Mouse (Mus musculus) right cerebral cortex, postnatal 14 days (tissue): ENCODE measurements around the gene Tubb5.

Experiments
- DNase-seq: peaks from one replicate; pipeline ENCODE4 v3.0.0; 2022

Tubb5 gene

GRCm38 (mm10) chr17:35822964-35823937 is 14.9 kb downstream of the Tubb5 start, which contains the start of gene Flot1:
Gene Flot1, plus strand, starts transcription at chr17:35823230.
- peak; percentile 78 for DNase-seq

- DNase-seq, result no peak
Observed at GRCm38 (mm10) chr17:35822564-35822963, 15.5 kb downstream of the Tubb5 start.

- peak; percentile 65 for DNase-seq
Observed at GRCm38 (mm10) chr17:35821439-35822430, 16.4 kb downstream of the Tubb5 start, which contains the start of gene Ier3. Gene Ier3, plus strand, starts transcription at chr17:35821684.

DNA sequence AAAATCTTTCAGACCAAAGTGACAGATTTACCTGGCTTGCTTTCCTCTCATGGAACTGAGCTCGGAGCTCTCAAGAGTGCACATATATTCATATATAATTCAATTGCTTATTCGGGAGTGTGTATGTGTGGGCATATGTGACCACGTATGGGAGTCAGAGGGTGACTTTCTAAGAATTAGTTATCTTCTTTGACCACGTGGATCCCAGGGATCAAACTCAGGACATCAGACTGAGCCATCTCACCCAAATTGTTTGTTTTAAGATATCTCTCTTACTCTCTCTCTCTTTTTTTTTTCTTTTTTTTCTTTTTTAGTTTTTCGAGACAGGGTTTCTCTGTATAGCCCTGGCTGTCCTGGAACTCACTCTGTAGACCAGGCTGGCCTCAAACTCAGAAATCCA is 18.0 kb downstream of the Tubb5 start:
- no peak for DNase-seq

GRCm38 (mm10) chr17:35817226-35817625 is 20.9 kb downstream of the Tubb5 start:
- no peak for DNase-seq

- DNase-seq, result no peak
Observed at GRCm38 (mm10) chr17:35816686-35817085, 21.4 kb downstream of the Tubb5 start.

DNA sequence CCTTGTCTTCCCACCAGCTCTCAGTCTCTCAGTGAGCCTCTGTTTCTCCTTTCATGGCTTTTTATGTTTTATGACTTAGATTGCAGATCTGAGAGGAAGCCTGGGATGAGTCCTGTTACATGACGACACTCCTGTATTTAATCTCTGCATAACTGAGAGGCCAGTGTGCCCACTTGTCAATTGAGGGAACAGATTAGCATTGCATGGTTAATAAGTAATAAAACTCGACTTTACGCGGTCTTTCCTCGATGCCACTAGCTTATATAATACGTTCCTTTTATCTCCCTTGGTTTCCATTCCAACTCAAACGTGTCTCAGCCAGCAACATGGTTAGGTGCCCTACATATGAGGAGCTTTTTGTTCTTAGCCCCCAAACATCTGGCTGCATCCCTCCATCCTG is 22.3 kb downstream of the Tubb5 start:
- DNase-seq, result no peak

GRCm38 (mm10) chr17:35814678-35815077 is 23.4 kb downstream of the Tubb5 start:
- DNase-seq, result no peak

DNA sequence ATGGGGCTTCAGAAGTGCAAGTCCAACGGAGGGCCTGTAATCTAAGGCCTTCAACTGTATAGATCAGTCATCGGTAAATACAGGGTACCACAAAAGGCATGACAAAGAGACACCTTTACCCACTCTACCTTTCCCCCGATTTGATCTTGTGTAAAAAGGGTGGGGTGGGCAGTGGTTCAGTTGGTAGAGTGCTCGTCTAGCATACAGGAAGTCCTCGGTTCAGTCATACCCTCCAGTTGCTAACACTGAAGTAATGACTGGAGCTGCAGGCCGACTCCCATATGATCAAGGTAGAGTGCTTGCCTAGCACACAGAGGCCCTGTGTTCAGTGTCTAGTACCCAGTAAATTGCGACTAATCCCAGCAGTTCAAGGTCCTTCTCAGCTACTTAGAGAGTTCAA is 24.5 kb downstream of the Tubb5 start:
- no peak for DNase-seq

- DNase-seq, result peak; percentile 67
Observed at GRCm38 (mm10) chr17:35813245-35813647, 24.9 kb downstream of the Tubb5 start.

DNA sequence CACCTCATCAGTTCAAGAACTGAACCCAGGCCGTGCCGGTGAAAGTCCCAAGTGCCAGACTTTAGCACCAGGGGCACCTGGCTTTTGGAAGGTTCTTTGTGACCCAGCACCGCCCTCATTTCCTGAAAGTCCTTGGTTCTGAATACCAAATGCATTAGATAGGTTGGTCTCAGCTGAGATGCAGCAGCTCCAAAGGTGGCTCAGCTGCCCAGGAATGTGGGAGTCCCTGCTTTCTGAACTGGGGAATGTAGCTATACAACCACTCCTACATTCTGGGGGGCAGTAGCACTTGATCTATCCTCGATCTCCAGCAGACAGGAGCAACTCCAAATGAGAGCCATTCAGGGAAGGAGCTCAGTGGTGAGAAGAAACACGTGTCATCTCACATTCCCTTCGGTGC is 25.4 kb downstream of the Tubb5 start:
- DNase-seq, result no peak

DNA sequence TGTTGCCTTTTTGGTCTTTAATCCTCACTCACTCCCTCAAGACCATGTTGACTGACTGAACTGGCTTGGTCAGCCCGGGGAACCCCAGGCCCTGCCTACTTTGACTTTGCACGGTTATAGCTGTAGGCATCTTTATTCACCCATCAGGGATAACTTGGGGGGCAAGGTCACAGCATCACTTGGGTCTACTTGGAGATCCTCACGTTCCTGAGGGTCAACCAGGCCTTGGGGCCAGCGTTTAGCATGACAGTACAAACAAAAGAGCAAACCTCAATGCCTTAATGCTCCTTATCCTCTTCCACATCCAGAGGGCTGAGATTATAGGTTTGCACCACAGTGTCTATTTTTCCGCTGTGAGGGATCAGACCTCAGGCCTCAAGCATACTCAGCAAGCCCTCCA is 25.8 kb downstream of the Tubb5 start:
- no peak for DNase-seq

DNA sequence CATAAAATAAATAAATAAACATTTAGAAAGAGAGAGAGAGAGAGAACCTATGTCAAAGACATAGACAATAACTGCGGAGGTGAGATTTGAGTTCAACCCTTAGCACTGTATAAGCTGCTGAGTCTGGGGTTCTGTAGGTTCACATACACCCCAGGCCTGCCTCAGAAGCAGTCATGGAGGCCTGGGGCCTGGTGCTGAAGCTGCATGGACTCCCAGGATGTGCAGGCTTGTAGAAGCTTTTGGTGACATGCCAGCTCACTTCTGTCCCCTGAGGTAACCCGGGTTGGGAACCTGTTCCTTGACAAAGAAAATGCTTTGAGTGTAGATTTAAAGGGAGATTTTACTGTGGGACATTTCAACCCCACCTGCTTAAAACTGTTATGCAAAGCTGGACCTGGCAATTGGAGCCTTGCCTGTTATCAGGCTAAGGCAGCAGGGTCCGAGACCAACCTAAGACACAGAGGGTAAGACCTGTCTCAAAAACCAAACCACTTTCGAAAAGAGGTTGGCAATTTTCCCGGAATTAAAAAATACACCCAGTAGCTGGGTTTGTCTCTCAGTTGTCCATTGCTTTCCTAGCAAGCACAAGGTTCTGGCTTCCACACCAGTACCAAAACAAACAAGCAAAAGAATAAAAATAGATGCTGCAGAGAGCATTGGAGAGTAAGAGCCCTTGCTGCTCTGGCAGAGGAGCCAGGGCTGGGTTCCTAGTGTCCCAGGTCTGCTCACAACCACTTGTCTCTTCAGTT is 27.0 kb downstream of the Tubb5 start:
- DNase-seq, result no peak

- no peak for DNase-seq
Observed at GRCm38 (mm10) chr17:35809395-35809794, 28.7 kb downstream of the Tubb5 start.

DNA sequence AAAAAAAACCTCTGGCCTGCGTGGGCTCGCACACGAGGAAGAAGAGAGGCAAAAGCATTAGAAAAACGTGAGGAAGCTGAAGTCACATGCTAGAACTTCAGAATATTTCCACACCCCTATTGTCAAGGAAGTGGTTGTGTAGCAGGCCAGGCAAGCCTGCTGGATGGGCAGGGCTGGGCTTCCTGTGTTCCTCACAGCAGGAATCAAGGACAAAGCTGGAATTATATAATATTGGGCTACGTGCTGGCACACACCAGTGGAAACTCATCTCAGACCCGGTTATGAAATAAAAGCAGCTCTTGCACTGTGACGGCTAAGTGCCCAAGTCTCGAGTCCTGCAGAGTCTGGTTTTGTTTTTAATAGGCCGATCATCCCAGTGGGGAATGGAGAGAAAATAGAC is 30.0 kb downstream of the Tubb5 start:
- DNase-seq, result no peak

DNA sequence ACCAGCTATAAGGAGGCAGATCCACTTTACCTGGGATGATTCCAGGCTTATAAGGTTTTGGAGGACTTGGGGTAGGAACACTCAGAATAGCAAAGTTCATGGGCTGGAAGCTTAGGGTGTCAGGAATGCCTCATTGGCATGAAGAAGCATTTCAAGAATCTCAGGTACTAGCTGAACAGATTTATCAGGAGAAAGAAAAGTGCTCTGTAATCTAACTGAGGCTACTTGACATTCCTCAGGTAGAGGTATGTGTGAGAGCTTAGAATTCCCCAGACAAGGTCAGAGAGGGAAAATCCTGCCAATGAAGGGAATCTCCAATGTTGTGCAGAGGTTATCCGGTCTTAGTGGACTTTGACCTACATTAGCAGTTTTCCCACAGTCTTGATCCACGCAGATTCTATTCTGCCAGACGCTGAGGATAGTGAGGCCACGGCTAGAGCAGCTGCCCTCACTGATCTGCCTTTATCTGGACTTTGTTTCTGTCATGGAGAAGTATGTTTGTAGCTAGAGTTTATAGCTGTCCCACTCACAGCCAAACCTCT is 34.2 kb downstream of the Tubb5 start:
- no peak for DNase-seq

GRCm38 (mm10) chr17:35803020-35803419 is 35.1 kb downstream of the Tubb5 start:
- DNase-seq, result no peak

DNA sequence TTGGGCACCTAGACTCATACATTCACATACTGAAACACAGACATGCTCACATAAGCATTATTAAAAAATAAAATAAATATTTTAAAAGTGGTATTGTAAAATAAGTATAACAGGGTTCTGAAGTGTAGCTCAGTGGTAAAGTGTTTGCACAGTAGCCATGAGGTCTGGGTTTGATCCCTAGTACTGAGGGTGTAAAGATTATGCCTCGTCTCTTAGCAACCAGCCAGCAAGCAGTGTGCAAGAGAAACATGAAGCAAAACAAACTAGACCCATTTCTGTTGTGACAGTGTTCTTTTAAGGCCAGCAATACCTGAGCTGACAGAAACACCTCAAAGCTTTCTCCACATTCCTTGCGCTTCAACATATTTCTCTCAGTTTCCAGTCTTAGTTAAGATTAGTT is 37.2 kb downstream of the Tubb5 start:
- DNase-seq, result no peak

DNA sequence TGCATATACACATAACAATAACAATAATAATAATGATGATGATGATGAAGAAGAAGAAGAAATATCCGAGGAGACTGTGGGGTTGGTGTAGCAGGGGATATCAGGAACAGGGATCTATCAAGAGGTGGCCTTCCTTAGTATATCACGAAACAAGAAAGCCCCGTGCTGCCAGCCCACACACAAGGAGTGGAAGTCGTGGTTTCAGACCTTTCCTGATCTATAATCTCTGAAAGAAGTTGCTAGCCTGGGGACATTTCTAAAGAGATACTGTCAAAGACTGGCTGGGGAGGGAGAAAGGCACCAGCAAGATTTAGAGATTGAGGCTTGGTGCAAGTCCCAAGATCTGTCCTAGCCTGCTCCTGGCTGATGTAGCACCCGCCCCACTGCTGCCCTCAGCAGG is 41.3 kb downstream of the Tubb5 start:
- no peak for DNase-seq

- no peak for DNase-seq
Observed at GRCm38 (mm10) chr17:35795656-35796055, 42.5 kb downstream of the Tubb5 start.

- no peak for DNase-seq
Observed at GRCm38 (mm10) chr17:35795099-35795498, 43.0 kb downstream of the Tubb5 start.

GRCm38 (mm10) chr17:35792837-35793236 is 45.3 kb downstream of the Tubb5 start:
- no peak for DNase-seq
